Mouse (Mus musculus): ENCODE measurements at regions not wholly inside any gene's neighbourhood (a gene's known extent, or its start where the extent isn't known, plus 50 kb on each side); places are given as distances from the start of the nearest gene placed in this dataset.
A peak's percentile ranks its signal among the peaks of the same experiment; 100 is the strongest.

GRCm38 (mm10) chr15:38165881-38166445, 740.6 kb downstream of the 4930447A16Rik start:
- no peak for TF ChIP-seq CEBPB (IDR thresholded peaks at IDR 0.05; ENCODE audit: insufficient read depth, poor library complexity, severe bottlenecking)
- TF ChIP-seq MAX (IDR thresholded peaks at IDR 0.05; ENCODE audit: low read depth): no peak
- TF ChIP-seq POLR2AphosphoS2 (IDR thresholded peaks at IDR 0.05; ENCODE audit: insufficient read length, low read depth): no peak
- no peak for TF ChIP-seq SRF (IDR thresholded peaks at IDR 0.05; ENCODE audit: control insufficient read depth, insufficient read length, low read depth)
- TF ChIP-seq TCF12 (IDR thresholded peaks at IDR 0.05; ENCODE audit: insufficient read depth, poor library complexity, severe bottlenecking): no peak
- TF ChIP-seq TCF3 (IDR thresholded peaks at IDR 0.05; ENCODE audit: insufficient read length, low read depth): no peak
- TF ChIP-seq MYOG (IDR thresholded peaks at IDR 0.05; ENCODE audit: control insufficient read depth in 1 of 3, insufficient read depth in 1 of 3, insufficient read length in 2 of 3, low read depth in 2 of 3): no peak
- no peak for TF ChIP-seq POLR2A (IDR thresholded peaks at IDR 0.05; ENCODE audit: insufficient read length, low read depth)
- no peak for TF ChIP-seq MYOD1 (IDR thresholded peaks at IDR 0.05; ENCODE audit: control insufficient read depth in 1 of 3, insufficient read length in 2 of 3, low read depth in 2 of 3)
- Histone ChIP-seq H3K79me2 (ENCODE audit: control insufficient read depth, insufficient read depth) (no peaks in the 10 kb centered on the region), H3ac (ENCODE audit: control insufficient read depth, insufficient read length) (no peak overlapping the region), H3K4me3 (no peak overlapping the region), H3K36me3 (ENCODE audit: control insufficient read depth, insufficient read depth) (no peaks in the 10 kb centered on the region), H3K27me3 (ENCODE audit: control insufficient read depth, insufficient read depth, insufficient read length) (no peaks in the 10 kb centered on the region), H3K4me2 (ENCODE audit: low read depth) (no peak overlapping the region)

- Histone ChIP-seq H3K36me3 (ENCODE audit: control insufficient read depth, insufficient read depth) (no peaks in the 10 kb centered on the region), H3K4me3 (no peak overlapping the region), H3ac (ENCODE audit: control insufficient read depth, insufficient read length) (no peak overlapping the region), H3K4me2 (ENCODE audit: low read depth) (no peak overlapping the region), H3K79me2 (ENCODE audit: control insufficient read depth, insufficient read depth) (no peaks in the 10 kb centered on the region), H3K27me3 (ENCODE audit: control insufficient read depth, insufficient read depth, insufficient read length) (no peaks in the 10 kb centered on the region)
- no peak for TF ChIP-seq E2F4 (IDR thresholded peaks at IDR 0.05; ENCODE audit: insufficient read depth)
- TF ChIP-seq TCF3 (IDR thresholded peaks at IDR 0.05; ENCODE audit: insufficient read length, low read depth): no peak
- no peak for TF ChIP-seq POLR2AphosphoS2 (IDR thresholded peaks at IDR 0.05; ENCODE audit: insufficient read length, low read depth)
- no peak for TF ChIP-seq MYOG (IDR thresholded peaks at IDR 0.05; ENCODE audit: control insufficient read depth in 1 of 3, insufficient read depth in 1 of 3, insufficient read length in 2 of 3, low read depth in 2 of 3)
- no peak for TF ChIP-seq MYOD1 (IDR thresholded peaks at IDR 0.05; ENCODE audit: control insufficient read depth in 1 of 3, insufficient read length in 2 of 3, low read depth in 2 of 3)
- TF ChIP-seq TCF12 (IDR thresholded peaks at IDR 0.05; ENCODE audit: insufficient read depth, poor library complexity, severe bottlenecking): no peak
- no peak for TF ChIP-seq POLR2A (IDR thresholded peaks at IDR 0.05; ENCODE audit: insufficient read length, low read depth)
- TF ChIP-seq USF1 (IDR thresholded peaks at IDR 0.05; ENCODE audit: low read depth): no peak
- no peak for TF ChIP-seq SRF (IDR thresholded peaks at IDR 0.05; ENCODE audit: control insufficient read depth, insufficient read length, low read depth)
- no peak for TF ChIP-seq REST (IDR thresholded peaks at IDR 0.05; ENCODE audit: insufficient read depth, insufficient read length)
Measured at GRCm38 (mm10) chr15:38166476-38166875, 741.1 kb downstream of the 4930447A16Rik start.

GRCm38 (mm10) chr15:38167618-38168152, 742.3 kb downstream of the 4930447A16Rik start:
- TF ChIP-seq REST (IDR thresholded peaks at IDR 0.05; ENCODE audit: insufficient read depth, insufficient read length) (no peak), MYOG (IDR thresholded peaks at IDR 0.05; ENCODE audit: control insufficient read depth in 1 of 3, insufficient read depth in 1 of 3, insufficient read length in 2 of 3, low read depth in 2 of 3) (peak in 2 of 3 experiments; percentile 37 to 55), MYOD1 (IDR thresholded peaks at IDR 0.05; ENCODE audit: control insufficient read depth in 1 of 3, insufficient read length in 2 of 3, low read depth in 2 of 3) (peak in 2 of 3 experiments; percentile 47 to 59), CEBPB (IDR thresholded peaks at IDR 0.05; ENCODE audit: insufficient read depth, poor library complexity, severe bottlenecking) (peak; percentile 67; the same call in 1 of the 2 replicates), TCF12 (IDR thresholded peaks at IDR 0.05; ENCODE audit: insufficient read depth, poor library complexity, severe bottlenecking) (peak; percentile 27)
- H3K27me3 ChIP-seq (ENCODE audit: control insufficient read depth, insufficient read depth, insufficient read length): no peaks in the 10 kb centered on the region

GRCm38 (mm10) chr15:38169191-38169590, 743.8 kb downstream of the 4930447A16Rik start:
- no peak for TF ChIP-seq E2F4 (IDR thresholded peaks at IDR 0.05; ENCODE audit: insufficient read depth)
- no peak for TF ChIP-seq REST (IDR thresholded peaks at IDR 0.05; ENCODE audit: insufficient read depth, insufficient read length)
- TF ChIP-seq SRF (IDR thresholded peaks at IDR 0.05; ENCODE audit: control insufficient read depth, insufficient read length, low read depth): no peak
- no peaks in the 10 kb centered on the region for H3K79me2 ChIP-seq (ENCODE audit: control insufficient read depth, insufficient read depth)
- H3K4me2 ChIP-seq (ENCODE audit: low read depth): no peak overlapping the region
- H3K36me3 ChIP-seq (ENCODE audit: control insufficient read depth, insufficient read depth): no peaks in the 10 kb centered on the region
- no peak overlapping the region for H3K4me3 ChIP-seq
- H3K27me3 ChIP-seq (ENCODE audit: control insufficient read depth, insufficient read depth, insufficient read length): no peaks in the 10 kb centered on the region
- no peak overlapping the region for H3ac ChIP-seq (ENCODE audit: control insufficient read depth, insufficient read length)

More at GRCm38 (mm10) chr15:38167618-38168152, 742.3 kb downstream of the 4930447A16Rik start:
- Histone ChIP-seq H3K4me3 (no peak overlapping the region), H3ac (ENCODE audit: control insufficient read depth, insufficient read length) (no peak overlapping the region), H3K79me2 (ENCODE audit: control insufficient read depth, insufficient read depth) (no peaks in the 10 kb centered on the region), H3K36me3 (ENCODE audit: control insufficient read depth, insufficient read depth) (no peaks in the 10 kb centered on the region), H3K4me2 (ENCODE audit: low read depth) (peak overlapping the region; percentile 26)
